Mouse (Mus musculus) splenic B cell, adult 2 months (primary cell): ENCODE data around the gene Faim.
A peak's percentile ranks its signal among the peaks of the same experiment; 100 is the strongest.

ENCODE experiments used
- DNase-seq: peaks from one replicate; pipeline ENCODE4 v3.0.0-alpha.2; 2011; ENCODE audit warnings: low read depth, low spot score
- H3K27me3 ChIP-seq: 2 replicates; pipeline ENCODE4 v1.6.1; 2012; ENCODE audit warnings: mild to moderate bottlenecking, low read length, moderate library complexity, mixed read lengths; ENCODE audit not compliant: control insufficient read depth, poor library complexity, insufficient read depth, severe bottlenecking
- H3K36me3 ChIP-seq: 2 replicates; pipeline ENCODE4 v1.6.1; 2012; ENCODE audit warnings: mild to moderate bottlenecking, low read length, moderate library complexity, mixed read lengths; ENCODE audit not compliant: control insufficient read depth, poor library complexity, insufficient read depth, severe bottlenecking

The Faim gene

GRCm38 (mm10) chr9:98985800-98986475 lies at the start of gene Faim:
TSS of gene Faim (plus strand) at chr9:98986373.
- Histone ChIP-seq H3K36me3 (no peaks in the 10 kb centered on the region), H3K27me3 (no peaks in the 10 kb centered on the region; the same call in 1 of the 2 replicates)
- DNase-seq, result peak; percentile 100

GRCm38 (mm10) chr9:98939290-98939689 lies 46.9 kb upstream of the Faim start:
- DNase-seq, result no peak
- no peaks in the 10 kb centered on the region for H3K36me3 ChIP-seq
- no peaks in the 10 kb centered on the region; the same call in 1 of the 2 replicates for H3K27me3 ChIP-seq

GRCm38 (mm10) chr9:98952171-98953050 lies 33.8 kb upstream of the Faim start:
- H3K36me3 ChIP-seq, result no peaks in the 10 kb centered on the region
- H3K27me3 ChIP-seq, result peaks cover 5% of the 10 kb centered on the region
- no peak for DNase-seq

GRCm38 (mm10) chr9:98953291-98953690 lies 32.9 kb upstream of the Faim start:
- DNase-seq, result no peak
- H3K36me3 ChIP-seq, result no peaks in the 10 kb centered on the region
- peaks cover 5% of the 10 kb centered on the region for H3K27me3 ChIP-seq

- Histone ChIP-seq H3K36me3 (no peaks in the 10 kb centered on the region), H3K27me3 (peaks cover 5% of the 10 kb centered on the region)
- no peak for DNase-seq
Measured at GRCm38 (mm10) chr9:98953830-98954229, 32.3 kb upstream of the Faim start.

GRCm38 (mm10) chr9:98954391-98955102 lies 31.6 kb upstream of the Faim start:
- Histone ChIP-seq H3K27me3 (peaks cover 5% of the 10 kb centered on the region), H3K36me3 (no peaks in the 10 kb centered on the region)
- DNase-seq, result no peak

- Histone ChIP-seq H3K36me3 (no peaks in the 10 kb centered on the region), H3K27me3 (peaks cover 5% of the 10 kb centered on the region)
- no peak for DNase-seq
Measured at GRCm38 (mm10) chr9:98955103-98955715, 31.0 kb upstream of the Faim start, which contains the start of gene Foxl2. TSS of gene Foxl2 (plus strand) at chr9:98955288.

GRCm38 (mm10) chr9:98955716-98956224 lies 30.4 kb upstream of the Faim start:
- Histone ChIP-seq H3K36me3 (no peaks in the 10 kb centered on the region), H3K27me3 (peaks cover 5% of the 10 kb centered on the region)
- DNase-seq, result peak; percentile 34

- Histone ChIP-seq H3K27me3 (peaks cover 5% of the 10 kb centered on the region), H3K36me3 (no peaks in the 10 kb centered on the region)
- DNase-seq, result no peak
Measured at GRCm38 (mm10) chr9:98956591-98957381, 29.4 kb upstream of the Faim start.

GRCm38 (mm10) chr9:98957751-98958351 lies 28.3 kb upstream of the Faim start:
- DNase-seq, result no peak
- Histone ChIP-seq H3K36me3 (no peaks in the 10 kb centered on the region), H3K27me3 (peaks cover 5% of the 10 kb centered on the region)

GRCm38 (mm10) chr9:98958628-98959027 lies 27.5 kb upstream of the Faim start:
- no peaks in the 10 kb centered on the region for H3K36me3 ChIP-seq
- peaks cover 5% of the 10 kb centered on the region for H3K27me3 ChIP-seq
- DNase-seq, result no peak

GRCm38 (mm10) chr9:98959851-98960250 lies 26.3 kb upstream of the Faim start:
- H3K27me3 ChIP-seq, result peaks cover 5% of the 10 kb centered on the region
- H3K36me3 ChIP-seq, result no peaks in the 10 kb centered on the region
- no peak for DNase-seq

GRCm38 (mm10) chr9:98960348-98960747 lies 25.8 kb upstream of the Faim start:
- H3K36me3 ChIP-seq, result no peaks in the 10 kb centered on the region
- DNase-seq, result no peak
- H3K27me3 ChIP-seq, result peaks cover 5% of the 10 kb centered on the region
